19 mouse cellular contexts compared by ENCODE assay signal in the genomic region with DNA sequence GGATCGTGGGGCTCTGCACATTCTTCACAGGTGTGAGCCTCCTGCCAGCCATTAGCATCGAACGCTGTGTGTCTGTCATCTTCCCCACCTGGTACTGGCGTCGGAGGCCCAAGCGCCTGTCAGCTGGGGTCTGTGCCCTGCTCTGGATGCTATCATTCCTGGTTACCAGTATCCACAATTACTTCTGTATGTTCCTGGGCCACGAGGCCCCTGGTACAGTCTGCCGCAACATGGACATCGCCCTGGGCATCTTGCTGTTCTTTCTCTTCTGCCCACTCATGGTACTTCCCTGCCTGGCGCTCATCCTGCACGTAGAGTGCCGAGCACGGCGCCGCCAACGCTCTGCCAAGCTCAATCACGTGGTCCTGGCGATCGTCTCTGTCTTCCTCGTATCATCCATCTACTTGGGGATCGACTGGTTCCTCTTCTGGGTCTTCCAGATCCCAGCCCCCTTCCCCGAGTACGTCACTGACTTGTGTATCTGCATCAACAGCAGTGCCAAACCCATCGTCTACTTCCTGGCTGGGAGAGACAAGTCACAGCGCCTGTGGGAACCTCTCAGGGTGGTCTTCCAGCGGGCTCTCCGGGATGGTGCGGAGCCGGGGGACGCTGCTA. TPM values are rescaled to one million over a fixed set of nuclear protein-coding genes. Genes with fewer than 3 reads are reported as not detected.
DNase-seq lines count a peak whose midpoint lies in the region; ATAC-seq and TF ChIP-seq lines count a peak whose summit lies in the region.
"Had no signal": no experiment of that assay in that cellular context is flagged by ENCODE, and none has a peak within 500 bp of the region (broad histone marks: within the 10 kb centered on the region; RNA-seq: fewer than 3 reads in every experiment).

No protein-coding gene starts in this region.

- no peak overlapping the region for H3K27ac ChIP-seq in heart, embryonic 13.5 days (replicated peaks)
- H3K27ac ChIP-seq in gastrocnemius, adult 2 months, result no peak overlapping the region
- H3K27ac ChIP-seq: embryonic facial prominence, embryonic 12.5 days; hindbrain, embryonic 14.5 days; left cerebral cortex, adult 2 months; limb, embryonic 13.5 days had no signal

- H3K36me3 ChIP-seq in heart, embryonic 13.5 days, result no peaks in the 10 kb centered on the region
- H3K36me3 ChIP-seq: embryonic facial prominence, embryonic 12.5 days; limb, embryonic 13.5 days had no signal

- peaks cover 19% of the 10 kb centered on the region; the same call in 1 of the 2 replicates for H3K27me3 ChIP-seq in heart, embryonic 13.5 days (replicated peaks)
- H3K27me3 ChIP-seq: embryonic facial prominence, embryonic 12.5 days; limb, embryonic 13.5 days had no signal

- intact Hi-C loops in heart, postnatal 25 days (cut with DNase I), result no loop called here
- intact Hi-C loops in gastrocnemius, adult 2 months (cut with DNase I), result no loop called here

- WGBS in heart, embryonic 13.5 days, result 60% methylated on average over 30 of the region's 30 CpGs

- H3K9me3 ChIP-seq in heart, embryonic 13.5 days, result no peaks in the 10 kb centered on the region
- H3K9me3 ChIP-seq: embryonic facial prominence, embryonic 12.5 days; limb, embryonic 13.5 days had no signal

- H3K4me1 ChIP-seq in heart, embryonic 13.5 days, result peaks cover 1% of the 10 kb centered on the region
- H3K4me1 ChIP-seq: embryonic facial prominence, embryonic 12.5 days had no signal

- ATAC-seq in heart, embryonic 13.5 days (ENCODE audit: extremely low read depth, insufficient number of reproducible peaks, low FRiP score, low TSS enrichment), result no peak
- ATAC-seq: midbrain, embryonic 16.5 days had no signal

- H3K9ac ChIP-seq in heart, embryonic 13.5 days, result no peak overlapping the region
- H3K9ac ChIP-seq: embryonic facial prominence, embryonic 12.5 days; hindbrain, embryonic 14.5 days; limb, embryonic 13.5 days had no signal

- no peak overlapping the region for H3K4me3 ChIP-seq in heart, embryonic 13.5 days
- H3K4me3 ChIP-seq in gastrocnemius, adult 2 months, result no peak overlapping the region
- H3K4me3 ChIP-seq: embryonic facial prominence, embryonic 12.5 days; left cerebral cortex, adult 2 months; limb, embryonic 13.5 days had no signal

- no peak for DNase-seq in heart, postnatal 25 days (ENCODE audit: low spot score)
- DNase-seq in lung, postnatal 10 days, result peak; percentile 17
- no peak for DNase-seq in lung, postnatal 36 days
- peak; percentile 63 for DNase-seq in brain, adult 2 months (ENCODE audit: low read depth, low spot score)
- DNase-seq in cerebellum, postnatal 36 days, result peak; percentile 60 to 70
- no peak for DNase-seq in gastrocnemius, adult 2 months
- DNase-seq: gastrocnemius, postnatal 14 days; kidney, adult 8-10 months; right cerebral cortex, postnatal 25 days had no signal

- no peak for TF ChIP-seq CTCF in gastrocnemius, adult 2 months (IDR thresholded peaks at IDR 0.05)

- 0 out of 2 replicates have a peak overlapping the region, but pooled peaks have one; percentile 5 for H3K4me2 ChIP-seq in heart, embryonic 13.5 days
- H3K4me2 ChIP-seq: embryonic facial prominence, embryonic 12.5 days; hindbrain, embryonic 14.5 days; limb, embryonic 13.5 days had no signal

RNA-seq across cellular contexts. Expression of a gene that starts 6.5 kb away (rescaled TPM):
- polyA plus RNA-seq in heart, embryonic 13.5 days (2015; fragmentation: Nextera tagmentation; extraction: Ambion mirVana), result not detected in 2 replicates
- total RNA-seq in heart, postnatal 25 days (2021), result not detected
- total RNA-seq in gastrocnemius, adult 2 months (2021), result not detected
- total RNA-seq: adrenal gland, postnatal 10 days; gastrocnemius, postnatal 14 days; left cerebral cortex, adult 2 months had no signal
- polyA plus RNA-seq: embryonic facial prominence, embryonic 12.5 days; heart, embryonic 16.5 days; hindbrain, embryonic 14.5 days; large intestine, adult 2 months; limb, embryonic 13.5 days; liver, embryonic 16.5 days; midbrain, embryonic 16.5 days had no signal

RNA-seq across cellular contexts. Expression of a gene that starts 7.5 kb away (rescaled TPM):
- polyA plus RNA-seq in heart, embryonic 13.5 days (2015; fragmentation: Nextera tagmentation; extraction: Ambion mirVana), result 0.23 and 0.25 TPM in 2 replicates
- 1 to 10 TPM; 4.3 to 5.5 TPM for total RNA-seq in heart, postnatal 25 days (2021)
- total RNA-seq in gastrocnemius, adult 2 months (2021), result 1 to 10 TPM; 2.7 to 2.8 TPM

RNA-seq across cellular contexts. Expression of a gene that starts 24.4 kb away (rescaled TPM):
- polyA plus RNA-seq in heart, embryonic 13.5 days (2015; fragmentation: Nextera tagmentation; extraction: Ambion mirVana), result 4.4 and 5.7 TPM in 2 replicates
- 1 to 10 TPM; 3.0 to 4.2 TPM for total RNA-seq in heart, postnatal 25 days (2021)
- total RNA-seq in gastrocnemius, adult 2 months (2021), result 1 to 10 TPM; 1.4 to 1.5 TPM

Comparison
In these comparisons a context has a peak if more than half of its experiments do, and no peak if none do; other contexts are left out.
1. DNase-seq: peak in lung, postnatal 10 days (single experiment), brain, adult 2 months (single experiment) and cerebellum, postnatal 36 days (2 of 2); none in heart, postnatal 25 days (single experiment), lung, postnatal 36 days (single experiment) and gastrocnemius, adult 2 months (single experiment).